Mouse (Mus musculus) liver, embryonic 14.5 days (tissue): ENCODE results near the gene Itm2b.

Experiments
- CTCF ChIP-seq: IDR thresholded peaks from 2 replicates; pipeline ENCODE4 v1.5.1; 2016; ENCODE audit warnings: antibody characterized with exemption, low read depth, control low read depth
- EP300 ChIP-seq: IDR thresholded peaks from 2 replicates; pipeline ENCODE4 v1.6.1; 2016; ENCODE audit warnings: antibody characterized with exemption, low read depth

DNA sequence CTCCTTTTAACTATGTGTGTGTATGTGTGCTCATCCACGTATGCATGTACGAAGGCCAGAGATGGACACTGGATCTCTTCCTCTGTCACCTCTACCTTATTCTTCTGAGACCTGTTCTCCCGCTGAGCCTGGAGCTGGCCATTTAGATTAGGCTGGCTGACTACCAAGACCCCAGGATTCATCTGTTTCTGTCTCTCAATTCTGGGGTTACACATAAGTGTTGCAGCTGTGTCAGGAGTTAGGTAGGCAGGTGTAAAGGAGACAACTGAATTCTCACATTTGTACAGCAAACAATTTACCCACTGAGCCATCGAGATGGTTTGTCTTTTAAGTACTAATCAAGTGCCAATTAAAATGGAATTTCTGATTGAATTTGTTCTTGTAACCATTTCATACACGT lies 72.2 kb downstream of the Itm2b start:
- TF ChIP-seq CTCF = no peak
- TF ChIP-seq EP300 = no peak
